Mouse (Mus musculus) layer of hippocampus, postnatal 25 days (tissue): ENCODE results near the gene Atp8a2. TPM values are rescaled to one million over a fixed set of nuclear protein-coding genes. Genes with fewer than 3 reads are reported as not detected.
"Not testable (repeated sequence)": the region's sequence is repeated elsewhere in the genome, so short reads cannot be mapped to it uniquely, and the experiment has no call there.

Source experiments
- DNase-seq, 2 experiments: peaks; one replicate each; pipeline ENCODE4 v3.0.0; 2022; ENCODE audit warnings: mixed read lengths in 2 of 2, low spot score in 1 of 2; ENCODE audit errors: extremely low spot score in 1 of 2
- total RNA-seq, 2 experiments: library from RNA; stranded (reverse); gene quantifications; 2 replicates each; pipeline ENCODE4 v1.2.3; 2021

Gene Atp8a2
- total RNA-seq, 2 experiments from 2014 or later: 40.5 to 45.1 TPM

GRCm38 (mm10) chr14:59866001-59866400 lies 331.0 kb downstream of the Atp8a2 start:
- no peak for DNase-seq

- no peak for DNase-seq
These were observed 334.6 kb downstream of the Atp8a2 start for GRCm38 (mm10) chr14:59862351-59862750.

GRCm38 (mm10) chr14:59859830-59860229 lies 337.1 kb downstream of the Atp8a2 start:
- DNase-seq: no peak

GRCm38 (mm10) chr14:59858501-59859225 lies 338.3 kb downstream of the Atp8a2 start:
- DNase-seq: no peak

GRCm38 (mm10) chr14:59853139-59853538 lies 343.8 kb downstream of the Atp8a2 start:
- no peak for DNase-seq

GRCm38 (mm10) chr14:59846609-59847375 lies 350.2 kb downstream of the Atp8a2 start:
- DNase-seq: no peak

- DNase-seq: no peak
These were observed 353.6 kb downstream of the Atp8a2 start for GRCm38 (mm10) chr14:59843264-59843942.

GRCm38 (mm10) chr14:59839951-59840720 lies 356.8 kb downstream of the Atp8a2 start:
- DNase-seq: no peak

GRCm38 (mm10) chr14:59838446-59839259 lies 358.3 kb downstream of the Atp8a2 start:
- not testable (repeated sequence) for DNase-seq

GRCm38 (mm10) chr14:59837691-59838241 lies 359.2 kb downstream of the Atp8a2 start:
- DNase-seq: not testable (repeated sequence)

- DNase-seq: no peak
These were observed 360.0 kb downstream of the Atp8a2 start for GRCm38 (mm10) chr14:59836876-59837543.

- no peak for DNase-seq
These were observed 367.4 kb downstream of the Atp8a2 start for GRCm38 (mm10) chr14:59829580-59829979.

- DNase-seq: no peak
These were observed 369.6 kb downstream of the Atp8a2 start for GRCm38 (mm10) chr14:59827409-59827808.

GRCm38 (mm10) chr14:59820115-59820419 lies 376.9 kb downstream of the Atp8a2 start:
- DNase-seq: no peak

GRCm38 (mm10) chr14:59819215-59820114 lies 377.5 kb downstream of the Atp8a2 start:
- DNase-seq: no peak

GRCm38 (mm10) chr14:59810316-59810715 lies 386.7 kb downstream of the Atp8a2 start:
- DNase-seq: not testable (repeated sequence)

- no peak for DNase-seq
These were observed 387.2 kb downstream of the Atp8a2 start for GRCm38 (mm10) chr14:59809790-59810189.
